Mouse (Mus musculus): ENCODE results near the gene Rps10. TPM values are rescaled to one million over a fixed set of nuclear protein-coding genes. Genes with fewer than 3 reads are reported as not detected.

Gene Rps10
- polyA plus RNA-seq (2012), result 3,162 and 3,167 TPM in 2 replicates

GRCm38 (mm10) chr17:27636132-27637020 lies at the start of gene Rps10:
Rps10 (minus strand) TSS chr17:27636669.

GRCm38 (mm10) chr17:27655089-27656010 lies 18.9 kb upstream of the Rps10 start, which contains the start of gene Pacsin1:
Pacsin1 (plus strand) TSS chr17:27655509.

GRCm38 (mm10) chr17:27634871-27635574 lies 1.4 kb downstream of the Rps10 start, which contains the start of gene RPS10-NUDT3:
RPS10-NUDT3 (minus strand) TSS chr17:27635222.

GRCm38 (mm10) chr17:27623360-27624326 lies 12.8 kb downstream of the Rps10 start, which contains the start of gene Nudt3:
Nudt3 (minus strand) TSS chr17:27623495.

Other genes with a start within 250 kb of the Rps10 start
- 0.02 and 0.07 TPM in 2 replicates for gene Grm4, start 115.3 kb downstream of the Rps10 start, polyA plus RNA-seq (2012)
- 2,032 and 2,480 TPM in 2 replicates for gene Hmga1, start 80.2 kb downstream of the Rps10 start, polyA plus RNA-seq (2012)
- gene AI413582, start 70.9 kb downstream of the Rps10 start, polyA plus RNA-seq (2012), result 78.5 and 107 TPM in 2 replicates
- gene Nudt3, start 13.2 kb downstream of the Rps10 start, polyA plus RNA-seq (2012), result 188 and 237 TPM in 2 replicates
- not detected in 2 replicates for gene RPS10-NUDT3, start 1.4 kb downstream of the Rps10 start, polyA plus RNA-seq (2012)
- 0.49 and 0.80 TPM in 2 replicates for gene Pacsin1, start 18.8 kb upstream of the Rps10 start, polyA plus RNA-seq (2012)
- gene Spdef, start 92.3 kb upstream of the Rps10 start, polyA plus RNA-seq (2012), result 0.39 TPM in 1 of 2 replicates, not detected in the other
- gene D17Wsu92e, start 184.0 kb upstream of the Rps10 start, polyA plus RNA-seq (2012), result 56.1 and 64.2 TPM in 2 replicates
- gene Snrpc, start 201.5 kb upstream of the Rps10 start, polyA plus RNA-seq (2012), result 395 and 434 TPM in 2 replicates
- 11.3 and 12.2 TPM in 2 replicates for gene Uhrf1bp1, start 219.8 kb upstream of the Rps10 start, polyA plus RNA-seq (2012)